Mouse (Mus musculus) thymus, postnatal 10 days (tissue): ENCODE measurements around the gene Hes3.

ENCODE experiments used
- DNase-seq, 2 experiments: peaks; one replicate each; pipeline ENCODE4 v3.0.0; 2021; ENCODE audit warnings: low spot score in 2 of 2

Gene Hes3

DNA sequence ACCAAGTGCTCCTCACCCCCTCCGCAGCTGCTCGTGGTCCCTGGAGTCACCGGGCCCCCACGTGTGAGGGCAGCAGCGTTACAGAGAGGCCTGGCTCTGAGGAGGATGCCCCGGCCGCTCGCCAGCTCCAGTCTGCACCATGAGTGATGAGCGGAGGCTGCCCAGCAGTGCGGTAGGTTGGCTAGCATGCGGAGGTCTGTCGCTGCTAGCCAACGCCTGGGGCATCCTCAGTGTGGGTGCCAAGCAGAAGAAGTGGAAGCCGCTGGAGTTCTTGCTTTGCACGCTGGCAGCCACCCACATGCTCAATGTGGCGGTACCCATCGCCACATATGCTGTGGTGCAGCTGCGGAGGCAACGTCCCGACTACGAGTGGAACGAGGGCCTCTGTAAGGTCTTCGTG, 12.5 kb downstream of the Hes3 start:
- DNase-seq: no peak

DNA sequence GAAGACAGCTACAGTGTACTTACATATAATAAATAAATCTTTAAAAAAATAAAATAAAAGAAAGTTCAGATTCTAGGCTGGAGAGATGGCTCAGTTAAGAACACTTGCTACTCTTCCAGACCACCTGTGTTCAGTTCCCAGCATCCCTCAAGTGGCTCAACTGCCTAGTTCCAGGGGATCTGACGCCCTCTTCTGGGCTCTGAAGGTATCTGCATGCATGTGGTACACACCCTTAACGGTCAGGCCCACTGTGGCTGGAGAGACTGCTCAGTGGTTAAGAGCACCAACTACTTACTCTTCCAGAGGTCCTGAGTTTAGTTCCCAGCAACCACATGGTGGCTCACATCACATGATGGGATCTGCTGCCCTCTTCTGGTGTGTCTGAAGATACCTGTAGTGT, 13.5 kb downstream of the Hes3 start:
- DNase-seq: no peak

DNA sequence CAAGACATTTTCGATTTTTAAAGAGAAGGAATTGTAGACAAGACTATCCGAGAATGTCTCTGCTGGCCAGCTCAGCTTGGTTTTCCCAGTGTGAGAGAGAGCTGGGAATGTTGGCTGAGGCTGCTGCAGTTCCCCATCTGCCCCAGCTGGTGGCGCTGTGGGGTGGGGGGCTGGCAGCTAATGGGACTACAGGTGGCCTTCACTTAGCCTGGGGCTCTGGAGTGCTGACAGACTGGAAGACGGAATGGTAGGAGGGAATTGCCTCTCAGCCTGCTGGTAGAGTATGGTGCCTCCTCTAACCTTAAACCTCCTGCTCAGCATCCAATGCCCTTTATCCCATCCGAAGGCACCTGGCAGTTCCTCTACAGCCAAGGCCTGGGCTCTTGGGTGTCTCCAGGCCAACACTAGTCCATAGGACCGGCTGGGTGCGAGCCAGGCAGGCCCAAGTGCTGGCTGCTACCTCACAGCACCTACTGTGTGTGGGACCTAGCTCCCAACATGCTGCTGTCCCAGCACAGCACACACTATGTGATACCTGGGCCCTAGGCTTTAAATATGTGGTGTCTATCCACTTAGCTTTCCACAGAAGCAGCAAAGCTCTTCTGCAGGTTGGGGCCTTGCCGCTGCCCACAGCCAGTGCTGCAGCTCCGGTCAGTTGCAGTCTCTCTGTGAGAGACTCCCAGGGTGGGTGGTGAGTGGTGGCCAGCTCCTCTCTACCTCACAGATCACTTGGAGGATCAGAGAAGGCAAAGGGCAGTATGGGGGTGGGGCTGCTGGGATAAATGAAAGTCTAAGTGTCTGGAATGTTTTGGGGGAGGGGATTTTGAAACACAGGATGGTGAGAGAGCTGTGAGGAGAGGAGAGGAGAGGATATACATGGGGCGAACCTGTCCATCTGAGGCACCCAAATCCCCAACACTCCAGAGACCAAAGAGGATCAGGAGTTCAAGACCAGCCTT, 14.8 kb downstream of the Hes3 start:
- DNase-seq: no peak

DNA sequence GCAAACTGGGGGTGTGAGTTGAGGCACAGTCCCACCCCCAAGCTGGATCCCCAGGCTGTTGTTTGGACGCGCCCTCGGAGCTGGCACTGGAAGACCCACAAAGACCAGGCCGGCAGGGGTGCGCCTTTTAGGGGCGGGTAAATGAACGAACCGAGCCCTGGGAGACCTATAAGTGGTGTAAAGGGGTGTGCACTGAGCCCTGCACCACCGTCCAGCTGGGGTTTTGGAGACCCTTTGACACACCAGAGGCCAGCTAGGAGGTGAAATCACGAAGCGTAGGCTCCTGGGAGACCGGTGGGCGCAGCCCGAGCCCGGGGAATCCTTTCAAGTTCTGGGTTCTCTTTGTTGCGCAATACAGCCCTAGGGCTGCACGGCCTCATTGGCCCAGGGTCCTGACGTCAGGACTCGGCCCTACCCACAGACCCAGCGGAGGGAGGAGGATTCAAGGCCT, 16.8 kb downstream of the Hes3 start:
- DNase-seq: no peak

DNA sequence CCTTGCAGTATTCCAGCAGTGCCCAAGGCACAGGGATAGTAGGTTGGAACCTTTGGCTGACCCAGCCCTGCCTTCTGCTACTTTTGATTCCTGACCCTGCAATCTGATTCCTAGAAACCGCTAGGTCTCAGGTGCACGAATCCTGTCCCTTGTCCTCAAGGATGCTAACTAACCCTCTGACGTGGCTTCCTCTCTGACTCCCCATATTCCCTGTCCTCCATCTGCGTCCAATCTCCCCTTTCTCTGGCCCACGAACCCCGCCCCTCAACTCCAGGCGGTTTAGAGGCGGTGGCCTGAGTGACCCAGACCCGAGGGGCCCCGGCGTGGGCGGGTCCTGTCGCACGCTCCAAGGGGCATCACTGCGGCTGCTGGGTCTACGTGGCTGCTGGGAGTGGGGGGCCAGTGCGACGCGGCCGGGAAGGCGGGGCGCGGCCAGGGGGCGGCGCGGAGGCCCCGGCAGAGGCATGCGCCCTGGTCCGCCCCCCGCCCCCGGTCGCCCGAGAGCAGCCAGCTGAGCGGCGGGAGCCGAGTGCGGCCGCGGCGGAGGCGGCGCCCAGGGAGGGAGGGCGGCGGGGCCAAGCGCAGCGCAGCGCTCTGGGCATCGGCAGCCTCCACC, 17.7 kb downstream of the Hes3 start, which contains the start of gene Gpr153:
Gene Gpr153 (plus strand): TSS at position 612 of the 616 bp plus-strand sequence.
- DNase-seq: no peak

DNA sequence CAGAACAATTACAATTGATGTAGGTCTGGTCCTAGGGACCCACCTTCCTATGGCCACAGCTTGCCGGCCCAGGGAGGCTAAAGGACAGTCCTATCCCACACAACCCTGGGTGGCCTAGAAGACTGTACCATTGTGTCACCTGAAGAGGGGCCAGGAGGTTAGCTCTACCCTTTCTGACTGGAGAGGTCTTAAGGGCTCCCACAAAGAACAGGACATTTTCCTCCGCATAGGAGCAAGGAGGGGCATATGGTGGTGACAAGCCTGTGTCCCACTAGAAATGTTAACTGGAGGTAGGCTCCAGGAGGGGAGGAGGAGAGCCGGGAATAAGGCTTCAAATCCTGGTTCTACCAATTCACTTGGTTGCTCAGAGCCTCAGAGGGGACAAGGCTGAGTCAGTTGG, 18.3 kb downstream of the Hes3 start:
- DNase-seq: no peak

DNA sequence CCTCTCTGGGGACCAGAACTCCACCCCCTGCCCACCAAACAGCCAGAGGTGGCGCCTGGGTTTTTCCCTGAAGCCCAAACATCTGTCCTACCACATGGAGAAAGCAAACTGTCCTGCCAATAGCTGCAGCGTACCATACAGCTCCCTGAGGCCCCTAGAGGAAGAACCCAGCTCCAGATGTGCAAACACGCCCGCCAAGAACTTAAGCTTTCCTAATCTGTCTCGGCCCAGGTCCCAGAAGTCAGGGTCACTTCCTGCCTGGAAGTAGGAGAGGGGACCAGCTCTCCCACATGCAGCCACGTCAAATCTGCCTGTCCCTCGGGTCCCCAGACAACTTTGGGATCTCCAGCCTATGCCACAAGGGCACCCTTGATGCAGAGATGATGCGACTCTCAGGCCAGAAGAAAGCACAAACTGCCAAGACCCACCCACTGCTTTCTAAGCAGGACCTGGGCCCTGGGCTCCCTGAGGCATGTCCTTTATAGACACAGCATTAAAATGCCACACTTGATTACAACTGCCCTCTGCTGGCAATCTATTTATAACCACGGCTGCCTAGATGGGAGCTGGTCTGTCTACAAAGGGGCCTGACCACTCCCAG, 18.9 kb downstream of the Hes3 start:
- no peak for DNase-seq

DNA sequence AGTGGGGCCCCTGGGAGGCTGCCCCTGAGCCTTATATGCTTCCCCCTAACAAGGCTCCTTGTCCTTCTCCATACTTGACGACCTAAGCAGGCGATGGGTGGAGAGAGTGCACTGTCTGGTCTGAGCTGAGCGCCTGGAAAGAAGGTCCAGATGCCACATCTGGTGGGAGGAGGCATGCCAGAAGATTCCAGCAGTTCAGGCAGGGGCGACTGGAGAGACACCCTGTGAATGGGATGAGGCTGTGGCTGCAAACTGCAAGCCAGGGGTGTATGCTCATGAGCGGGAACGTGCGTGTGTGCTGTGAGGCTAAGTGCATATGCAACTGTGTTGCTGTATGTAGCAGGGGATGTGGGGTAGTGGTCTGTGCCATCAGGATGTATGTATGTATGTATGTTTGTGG, 19.5 kb downstream of the Hes3 start:
- DNase-seq: no peak

DNA sequence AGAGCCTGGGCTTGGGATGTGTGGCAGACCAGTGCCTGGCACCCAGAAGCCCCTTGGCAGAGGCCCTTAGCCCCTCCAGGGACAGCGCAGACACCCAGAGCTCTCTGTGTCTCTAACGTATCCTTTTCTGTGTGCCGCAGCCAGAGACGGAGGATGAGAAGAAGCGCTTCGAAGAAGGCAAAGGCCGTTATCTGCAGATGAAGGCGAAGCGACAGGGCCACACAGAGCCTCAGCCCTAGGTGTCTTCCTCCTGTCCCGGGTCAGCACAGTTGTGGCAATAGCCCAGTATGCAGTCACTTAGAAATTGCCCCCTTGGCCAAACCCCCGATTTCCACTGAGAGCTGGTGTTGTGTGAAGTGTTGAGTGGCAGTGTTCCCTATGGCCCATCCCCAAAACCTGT, 20.1 kb downstream of the Hes3 start:
- DNase-seq: no peak

DNA sequence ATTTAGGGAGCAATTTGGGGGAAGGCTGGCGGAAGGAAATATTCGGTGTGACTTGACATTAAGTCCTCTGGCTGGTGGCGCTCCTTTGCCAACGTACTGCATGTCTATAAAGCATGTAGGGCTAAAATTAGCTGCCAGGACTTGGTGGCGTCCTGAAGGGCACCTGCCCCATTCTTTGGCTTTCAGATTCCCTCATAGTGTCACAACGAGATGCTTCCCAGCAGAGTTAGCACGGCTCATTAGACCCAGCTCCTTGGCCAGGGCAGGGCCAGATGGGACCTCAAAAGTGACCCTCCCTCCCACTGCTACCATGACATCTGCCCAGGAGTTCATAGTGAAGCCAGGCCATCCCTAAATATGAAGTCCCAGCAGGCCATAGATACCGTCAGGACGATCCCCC, 20.9 kb downstream of the Hes3 start:
- no peak for DNase-seq

DNA sequence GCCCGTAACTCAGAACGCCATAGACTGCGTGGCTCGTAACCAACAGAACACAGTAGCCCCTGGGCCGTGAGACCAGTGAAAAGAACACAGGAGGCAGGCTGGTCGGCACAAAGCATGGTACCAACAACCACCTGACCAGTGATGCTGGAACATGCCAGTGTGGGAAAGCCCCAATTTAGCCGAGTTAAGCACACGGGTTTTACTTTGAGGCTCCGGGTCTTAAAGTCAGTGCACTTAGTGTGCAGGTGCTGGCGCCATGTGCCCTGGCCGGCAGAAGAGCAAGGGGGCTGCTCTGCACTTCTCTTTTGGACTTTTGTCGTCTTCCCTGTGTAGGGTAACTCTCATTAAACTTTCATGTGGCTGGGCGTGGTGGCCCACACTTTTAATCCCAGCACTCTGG, 21.5 kb downstream of the Hes3 start:
- DNase-seq: no peak

DNA sequence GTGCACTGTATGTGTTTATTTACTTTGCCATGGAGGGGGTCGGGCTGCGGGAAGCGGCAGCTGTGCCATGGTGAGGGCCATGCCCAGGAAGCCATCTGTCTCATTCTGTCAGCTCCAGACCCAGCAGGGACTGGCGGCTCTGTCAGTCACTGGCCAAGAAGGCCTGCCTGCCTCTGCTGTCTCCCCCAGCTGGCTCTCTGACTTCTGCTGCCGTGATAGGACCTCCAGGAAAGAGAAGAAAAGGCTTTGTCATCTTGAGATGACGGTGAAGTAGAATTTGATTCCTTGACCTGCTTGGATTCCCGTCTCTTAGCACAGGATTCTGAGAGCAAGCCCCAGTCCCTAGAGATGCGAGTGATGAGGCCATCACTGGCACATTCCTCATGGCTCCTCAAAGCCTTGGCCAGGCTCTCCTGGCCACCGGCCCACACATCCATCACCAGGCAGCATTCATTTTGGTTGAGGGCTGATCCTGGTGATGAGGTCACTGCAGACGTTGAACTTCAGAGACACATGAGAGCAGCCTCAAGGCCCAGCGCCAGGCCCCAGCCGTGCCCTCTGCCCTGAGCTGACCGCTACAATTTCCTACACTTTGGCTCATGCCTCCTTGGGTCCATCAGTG, 23.6 kb downstream of the Hes3 start:
- no peak for DNase-seq

DNA sequence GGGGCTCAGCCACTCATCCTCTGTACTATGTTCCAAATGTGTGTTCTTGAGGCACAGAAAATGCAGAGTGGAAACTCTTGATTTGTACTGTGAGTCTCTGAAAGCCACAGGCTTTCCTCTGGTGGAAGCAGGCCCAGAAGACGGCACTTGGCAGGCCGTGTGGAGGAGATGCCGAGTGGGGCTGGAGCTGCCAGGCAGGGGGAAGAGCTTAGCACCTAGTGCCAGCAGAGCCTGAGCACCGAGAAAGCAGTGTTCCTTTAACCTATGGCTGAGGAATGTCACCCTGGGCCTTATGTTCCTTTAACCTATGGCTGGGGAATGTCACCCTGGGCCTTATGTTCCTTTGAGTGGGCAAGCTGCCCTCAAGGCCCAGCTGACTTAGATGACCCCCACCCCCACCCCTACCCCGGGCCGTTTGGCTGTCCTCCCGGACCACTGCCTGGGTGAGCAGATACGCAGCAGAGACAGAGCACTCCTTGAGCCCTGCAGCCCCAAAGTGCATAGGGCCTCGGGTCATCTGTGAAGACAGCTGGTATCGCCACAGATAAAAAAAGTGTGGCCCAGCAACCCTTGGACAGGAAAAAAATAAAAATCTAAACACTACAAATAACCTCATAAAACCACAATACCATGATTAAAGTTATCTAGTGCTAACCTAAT, 25.1 kb downstream of the Hes3 start:
- no peak for DNase-seq

DNA sequence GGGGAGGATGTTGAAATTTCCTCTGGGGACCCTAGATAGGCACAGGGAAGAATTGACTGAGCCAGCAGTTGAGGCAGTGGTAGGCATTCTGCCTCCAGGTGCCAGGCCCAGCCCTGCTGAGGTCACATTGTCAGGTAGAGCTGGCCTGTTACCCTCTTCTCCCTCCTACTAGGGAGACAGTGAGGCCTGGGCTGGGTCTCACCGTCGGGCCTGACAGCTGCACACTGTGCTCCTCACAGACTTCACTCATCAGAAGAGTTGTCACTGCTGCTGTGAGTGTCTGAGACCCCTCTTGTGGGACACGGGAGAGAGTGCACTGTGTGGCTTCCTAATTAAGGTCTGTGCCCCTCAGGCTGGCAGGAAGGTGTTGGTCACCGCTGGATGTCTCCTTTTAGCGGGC, 25.7 kb downstream of the Hes3 start:
- DNase-seq: no peak

DNA sequence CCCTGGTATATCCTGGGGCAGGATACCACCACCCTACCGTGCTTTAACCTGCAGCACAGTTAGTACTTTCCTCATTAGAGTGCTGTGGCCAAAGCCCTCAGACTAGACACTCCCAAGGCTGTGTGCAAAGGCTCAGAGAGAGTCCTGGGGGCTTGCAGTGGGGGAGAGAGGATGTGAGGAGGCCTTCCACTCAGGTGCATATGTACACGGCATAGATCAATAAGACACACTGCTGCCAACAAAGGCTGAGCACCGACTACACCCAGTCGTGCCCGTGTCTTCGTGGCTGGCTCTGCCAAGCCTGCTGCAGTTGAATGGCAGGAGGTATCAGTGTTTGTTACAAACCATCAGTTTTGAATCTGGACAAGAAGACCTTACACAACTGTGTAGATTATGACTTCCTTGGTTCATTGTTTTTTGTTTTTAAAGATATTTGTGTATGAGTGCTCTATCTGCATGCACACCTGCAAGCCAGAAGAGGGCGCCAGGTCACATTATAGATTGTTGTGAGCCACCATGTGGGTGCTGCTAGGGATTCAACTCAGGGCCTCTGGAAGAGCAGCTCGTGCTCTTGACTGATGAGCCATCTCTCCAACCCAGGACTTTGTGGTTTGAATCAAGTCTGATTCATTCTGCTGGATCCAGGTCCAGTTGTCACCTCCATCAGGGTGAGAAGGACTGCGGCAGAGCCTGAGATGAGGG, 26.4 kb downstream of the Hes3 start:
- DNase-seq: no peak

DNA sequence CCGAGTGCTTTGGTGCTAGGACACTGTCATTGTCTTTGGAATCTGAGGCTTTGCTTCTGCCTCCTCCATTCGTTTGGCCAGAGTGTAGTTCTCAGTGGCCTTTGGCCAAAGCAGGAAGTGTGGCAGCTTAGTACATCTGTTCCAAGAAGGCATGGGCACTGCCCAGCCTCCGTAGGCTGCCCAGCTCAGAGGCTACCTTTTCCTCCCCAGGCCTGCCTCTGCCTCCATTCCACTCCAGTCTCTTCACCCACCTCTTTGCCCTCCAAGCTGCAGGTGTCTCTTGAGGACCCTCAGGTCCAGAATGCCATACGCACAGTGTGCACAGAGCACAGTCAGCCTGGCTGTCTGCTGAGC, 27.3 kb downstream of the Hes3 start:
- DNase-seq: no peak

DNA sequence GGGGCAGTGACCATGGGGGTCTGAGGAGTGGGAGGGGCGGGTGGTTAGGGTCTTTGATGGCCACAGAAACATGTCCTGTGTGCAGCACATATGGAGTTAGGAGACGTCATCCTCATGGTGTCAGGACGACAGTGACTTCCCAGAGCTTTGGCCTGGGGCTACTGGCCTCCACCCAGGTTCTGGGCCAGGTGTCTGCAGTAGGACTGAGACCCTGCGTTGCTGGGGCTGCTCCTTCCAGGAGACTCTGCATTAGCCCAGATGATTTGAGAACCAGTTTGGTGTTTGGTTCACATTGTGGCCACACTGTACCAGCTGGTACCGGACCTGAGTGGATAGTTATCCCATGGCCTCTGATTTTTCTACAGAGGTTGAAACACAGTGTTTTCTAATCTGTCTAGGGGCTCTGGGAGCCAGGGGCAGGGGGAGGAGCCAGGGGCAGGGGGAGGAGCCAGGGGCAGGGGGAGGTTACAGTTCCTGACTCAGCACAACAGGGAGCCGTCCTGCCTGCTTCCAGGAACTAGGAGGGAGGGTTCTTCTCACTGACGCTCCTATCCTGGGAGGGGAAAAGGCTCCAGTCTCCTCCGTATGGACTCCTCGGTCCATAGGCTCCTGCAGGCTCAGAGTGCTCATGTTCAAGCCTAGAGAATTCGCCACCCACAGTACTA, 27.8 kb downstream of the Hes3 start:
- DNase-seq: no peak

DNA sequence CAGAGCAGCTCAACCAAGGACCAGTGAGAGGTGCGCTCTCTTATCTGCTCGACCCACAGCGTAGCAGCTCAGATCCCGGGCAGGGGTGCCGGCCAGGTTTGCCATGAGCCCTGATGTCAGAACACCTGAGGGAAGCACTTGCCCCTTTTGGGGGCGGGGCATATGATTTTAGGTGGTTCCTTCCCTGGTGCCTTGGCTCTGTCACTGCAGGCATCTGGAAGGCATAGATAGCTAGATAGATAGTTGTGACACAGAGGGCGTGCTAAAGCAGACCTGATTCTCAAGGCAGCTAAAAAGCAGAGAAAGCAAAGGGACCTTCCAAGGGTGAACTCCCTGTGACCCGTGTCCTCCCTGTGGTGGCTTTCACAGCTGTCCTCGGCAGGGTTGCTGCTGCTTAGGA, 28.4 kb downstream of the Hes3 start:
- DNase-seq: no peak

DNA sequence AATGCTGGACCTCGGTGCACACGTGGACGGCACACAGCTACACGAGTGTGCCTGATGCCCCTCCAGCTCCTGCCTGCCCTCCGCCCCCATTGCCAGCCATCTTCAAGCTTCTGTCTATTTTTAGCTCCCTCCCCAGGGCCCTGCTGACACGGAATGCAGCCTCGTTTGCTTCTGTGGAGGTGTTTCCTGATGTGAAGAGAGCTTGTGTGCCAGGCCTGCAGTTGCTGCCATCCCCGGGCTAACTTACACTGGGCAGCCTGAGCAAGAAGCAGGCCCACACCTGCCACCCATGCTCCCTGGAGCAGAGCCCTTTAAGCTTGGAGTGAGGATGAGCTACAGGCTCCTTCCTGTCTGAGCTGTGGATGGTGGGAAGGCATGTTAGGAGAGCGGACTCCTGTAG, 29.3 kb downstream of the Hes3 start:
- DNase-seq: no peak

DNA sequence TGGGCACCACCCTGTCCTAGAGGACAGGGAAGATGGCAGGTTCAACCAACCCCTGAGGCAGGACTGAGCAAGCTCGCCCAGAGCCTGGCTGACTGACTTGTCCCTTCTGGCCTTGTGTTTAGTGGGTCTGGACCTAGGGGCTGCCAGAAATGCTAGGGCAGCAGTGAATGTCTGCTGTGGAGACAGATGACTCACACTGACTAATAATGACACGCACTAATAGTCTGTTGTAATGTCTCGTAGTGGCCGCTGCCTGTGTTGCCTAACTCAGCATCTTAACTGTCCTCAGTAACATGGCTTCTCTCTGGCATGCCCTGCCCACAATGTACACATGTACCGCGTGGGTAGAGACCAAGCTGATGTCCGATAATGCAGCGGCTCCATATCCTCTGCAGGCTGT, 31.0 kb downstream of the Hes3 start:
- DNase-seq: no peak

DNA sequence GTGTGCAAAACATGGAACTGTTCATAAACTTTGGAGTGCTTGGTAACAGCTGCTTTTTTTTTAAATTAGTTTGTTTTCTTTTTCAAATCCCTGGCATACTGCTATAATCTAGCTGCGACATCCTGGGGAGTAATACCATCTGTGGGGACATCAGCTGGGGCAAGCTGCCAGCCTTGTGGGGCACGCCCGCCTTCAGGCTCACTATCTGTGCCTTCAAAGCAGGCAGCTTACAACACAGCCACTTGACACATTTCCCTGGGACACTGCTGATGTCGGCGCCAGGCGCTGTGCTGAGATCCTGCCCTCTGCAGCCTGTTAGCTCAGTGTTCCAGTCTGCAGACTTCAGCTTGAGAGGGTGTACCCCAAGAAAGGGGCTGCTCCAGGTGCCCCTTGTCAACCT, 34.4 kb downstream of the Hes3 start:
- no peak for DNase-seq
